Mouse (Mus musculus) heart, postnatal 0 days (tissue): ENCODE measurements around the gene Crip1. TPM values are rescaled to one million over a fixed set of nuclear protein-coding genes. Genes with fewer than 3 reads are reported as not detected.

Experiments
- ATAC-seq: fragments of 200-750 bp; cut with Nextera tagmentation; 2 replicates; pipeline ENCODE4 v1.8.0; 2017; ENCODE audit warnings: low read depth, moderate number of reproducible peaks, moderate library complexity; ENCODE audit not compliant: insufficient read depth
- DNase-seq: peaks from one replicate; pipeline ENCODE4 v3.0.0-alpha.2; 2016; ENCODE audit warnings: low spot score
- H3K27ac ChIP-seq: fragments of 300-500 bp; sonication (generic); 2 replicates; pipeline ENCODE4 v1.5.1; 2014; ENCODE audit warnings: low read depth, mild to moderate bottlenecking
- H3K27me3 ChIP-seq: fragments of 300-500 bp; sonication (generic); 2 replicates; pipeline ENCODE4 v1.6.1; 2014; ENCODE audit warnings: low read length, mixed read lengths; ENCODE audit not compliant: control insufficient read depth, insufficient read depth
- H3K36me3 ChIP-seq: fragments of 300-500 bp; sonication (generic); replicated peaks from 2 replicates; pipeline ENCODE4 v1.6.1; 2014; ENCODE audit warnings: low read length, mixed read lengths; ENCODE audit not compliant: control insufficient read depth, insufficient read depth
- H3K4me1 ChIP-seq: fragments of 300-500 bp; sonication (generic); 2 replicates; pipeline ENCODE4 v1.6.1; 2014; ENCODE audit warnings: antibody characterized with exemption; ENCODE audit not compliant: control insufficient read depth, insufficient read depth
- H3K4me2 ChIP-seq: fragments of 300-500 bp; sonication (generic); 2 replicates; pipeline ENCODE4 v1.6.1; 2014; ENCODE audit warnings: low read depth, mild to moderate bottlenecking, low read length, moderate library complexity
- H3K4me3 ChIP-seq: fragments of 300-500 bp; sonication (generic); 2 replicates; pipeline ENCODE4 v1.5.1; 2014; ENCODE audit warnings: low read depth, low read length
- H3K9ac ChIP-seq: fragments of 300-500 bp; sonication (generic); replicated peaks from 2 replicates; pipeline ENCODE4 v1.6.1; 2014; ENCODE audit warnings: low read depth, low read length, mixed read lengths
- H3K9me3 ChIP-seq: fragments of 300-500 bp; sonication (generic); replicated peaks from 2 replicates; pipeline ENCODE4 v1.6.1; 2016; ENCODE audit warnings: low read length; ENCODE audit not compliant: control insufficient read depth
- CTCF ChIP-seq: IDR thresholded peaks from 2 replicates; pipeline ENCODE4 v1.5.1; 2016; ENCODE audit warnings: antibody characterized with exemption, control low read depth, low read depth
- EP300 ChIP-seq: IDR thresholded peaks from 2 replicates; pipeline ENCODE4 v1.6.1; 2016; ENCODE audit warnings: antibody characterized with exemption, low read depth
- WGBS: fragments of 180-500 bp; shearing (Covaris S2); extraction: QIAGEN DNeasy Blood & Tissue Kit; methylation state at CpG from one replicate; pipeline ENCODE4 v1.1.7; 2014; 5-methylcytosine and 5-hydroxymethylcytosine counted together
- polyA plus RNA-seq: library from polyadenylated mRNA; unstranded; fragments of >200 nt; fragmentation: Nextera tagmentation; extraction: Ambion mirVana; gene quantifications from 2 replicates; pipeline ENCODE4 v1.2.1, GENCODE M21; 2015
- total RNA-seq: library from RNA; depleted of rRNA; stranded (reverse); fragments of >200 nt; gene quantifications from 2 replicates; pipeline ENCODE4 v1.2.3, GENCODE M21; 2014; ENCODE audit warnings: low replicate concordance

Crip1 gene
- total and polyA plus RNA-seq, 2 experiments from 2014 or later = 286 to 831 TPM

- TF ChIP-seq CTCF (no peak), EP300 (peak; percentile 95; the same call in 1 of the 2 replicates)
- DNase-seq (peak; percentile 93), ATAC-seq (peak; percentile 96)
- Histone ChIP-seq H3K4me2 (no peak overlapping the region), H3K9me3 (no peaks in the 10 kb centered on the region), H3K4me3 (no peak overlapping the region), H3K9ac (no peak overlapping the region), H3K36me3 (peaks cover 85% of the 10 kb centered on the region), H3K27me3 (no peaks in the 10 kb centered on the region), H3K4me1 (peaks cover 41% of the 10 kb centered on the region), H3K27ac (peak overlapping the region; percentile 90)
- 10% methylated on average over 2 of the region's 2 CpGs for WGBS
Observed at GRCm38 (mm10) chr12:113132567-113132966, 13.5 kb upstream of the Crip1 start.

DNA sequence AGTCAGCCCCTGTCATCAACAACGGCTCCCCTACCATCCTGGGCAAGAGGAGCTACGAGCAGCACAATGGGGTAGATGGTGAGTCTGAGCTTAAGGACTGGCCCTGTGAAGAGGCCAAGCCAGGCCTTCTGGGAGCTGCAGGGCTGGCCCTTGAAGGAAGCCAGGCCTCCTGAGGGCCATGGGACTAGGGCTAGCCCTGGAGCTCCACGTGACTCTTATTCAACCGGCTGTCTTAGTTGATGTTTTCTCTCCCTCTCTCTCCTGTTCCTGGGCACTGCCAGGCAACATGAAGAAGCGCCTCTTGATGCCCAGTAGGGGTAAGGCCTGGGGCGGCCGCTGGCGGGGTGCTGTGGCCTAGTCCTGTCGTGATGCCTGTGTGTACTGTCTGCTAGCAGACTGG is 12.9 kb upstream of the Crip1 start:
- Histone ChIP-seq H3K36me3 (peaks cover 78% of the 10 kb centered on the region), H3K9me3 (no peaks in the 10 kb centered on the region), H3K27ac (peak overlapping the region; percentile 90), H3K9ac (peak overlapping the region; percentile 34; the same call in 1 of the 2 replicates), H3K4me1 (peaks cover 44% of the 10 kb centered on the region), H3K27me3 (no peaks in the 10 kb centered on the region), H3K4me3 (no peak overlapping the region), H3K4me2 (no peak overlapping the region)
- WGBS = 56% methylated on average over 9 of the region's 9 CpGs
- ATAC-seq = 0 out of 2 replicates have a peak, but pooled peaks have one; percentile 0
- TF ChIP-seq CTCF (no peak), EP300 (no peak)
- peak; percentile 32 for DNase-seq

- no peak for TF ChIP-seq EP300
- TF ChIP-seq CTCF = no peak
- no peaks in the 10 kb centered on the region for H3K27me3 ChIP-seq
- H3K4me1 ChIP-seq = peaks cover 51% of the 10 kb centered on the region
- H3K4me2 ChIP-seq = no peak overlapping the region
- H3K36me3 ChIP-seq = peaks cover 72% of the 10 kb centered on the region
- DNase-seq (no peak), ATAC-seq (no peak)
- 55% methylated on average over 5 of the region's 5 CpGs for WGBS
- H3K9me3 ChIP-seq = no peaks in the 10 kb centered on the region
- H3K27ac ChIP-seq = peak overlapping the region; percentile 90
- no peak overlapping the region for H3K4me3 ChIP-seq
- H3K9ac ChIP-seq = peak overlapping the region; percentile 34; the same call in 1 of the 2 replicates
Observed at GRCm38 (mm10) chr12:113133861-113134403, 12.2 kb upstream of the Crip1 start.

DNA sequence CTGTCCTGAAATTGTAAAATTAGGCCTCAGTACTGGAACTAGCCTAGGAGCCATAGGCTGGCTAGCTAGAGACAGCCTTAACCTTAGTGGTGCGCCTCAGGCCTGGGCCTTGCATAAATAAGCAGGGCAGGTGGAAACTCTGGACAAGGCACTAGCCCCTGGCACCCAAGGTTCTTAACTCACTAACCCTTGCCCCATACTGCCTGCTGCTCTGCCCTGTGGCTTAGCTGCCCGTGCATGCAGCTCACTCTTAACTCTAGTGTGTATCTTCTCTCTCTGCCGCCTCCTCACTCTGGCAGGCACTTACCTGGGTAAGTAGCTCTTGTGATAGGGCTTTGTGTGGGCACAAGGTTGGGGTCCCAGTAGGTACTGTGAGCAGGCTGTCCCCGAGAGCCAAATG is 11.6 kb upstream of the Crip1 start:
- Histone ChIP-seq H3K9ac (0 out of 2 replicates have a peak overlapping the region, but pooled peaks have one; percentile 34), H3K27ac (0 out of 2 replicates have a peak overlapping the region, but pooled peaks have one; percentile 12), H3K4me1 (peaks cover 56% of the 10 kb centered on the region), H3K4me2 (no peak overlapping the region), H3K9me3 (no peaks in the 10 kb centered on the region), H3K27me3 (no peaks in the 10 kb centered on the region), H3K4me3 (no peak overlapping the region), H3K36me3 (peaks cover 66% of the 10 kb centered on the region)
- ATAC-seq = no peak
- no peak for DNase-seq
- 61% methylated on average over 4 of the region's 4 CpGs for WGBS
- TF ChIP-seq CTCF (no peak), EP300 (no peak)

GRCm38 (mm10) chr12:113135401-113135800 is 10.7 kb upstream of the Crip1 start:
- Histone ChIP-seq H3K4me3 (no peak overlapping the region), H3K4me2 (no peak overlapping the region), H3K27ac (no peak overlapping the region), H3K27me3 (no peaks in the 10 kb centered on the region), H3K36me3 (peaks cover 57% of the 10 kb centered on the region), H3K4me1 (peaks cover 60% of the 10 kb centered on the region), H3K9me3 (no peaks in the 10 kb centered on the region), H3K9ac (no peak overlapping the region)
- TF ChIP-seq EP300 (no peak), CTCF (no peak)
- DNase-seq = no peak
- ATAC-seq = no peak
- WGBS = 71% methylated on average over 7 of the region's 7 CpGs

DNA sequence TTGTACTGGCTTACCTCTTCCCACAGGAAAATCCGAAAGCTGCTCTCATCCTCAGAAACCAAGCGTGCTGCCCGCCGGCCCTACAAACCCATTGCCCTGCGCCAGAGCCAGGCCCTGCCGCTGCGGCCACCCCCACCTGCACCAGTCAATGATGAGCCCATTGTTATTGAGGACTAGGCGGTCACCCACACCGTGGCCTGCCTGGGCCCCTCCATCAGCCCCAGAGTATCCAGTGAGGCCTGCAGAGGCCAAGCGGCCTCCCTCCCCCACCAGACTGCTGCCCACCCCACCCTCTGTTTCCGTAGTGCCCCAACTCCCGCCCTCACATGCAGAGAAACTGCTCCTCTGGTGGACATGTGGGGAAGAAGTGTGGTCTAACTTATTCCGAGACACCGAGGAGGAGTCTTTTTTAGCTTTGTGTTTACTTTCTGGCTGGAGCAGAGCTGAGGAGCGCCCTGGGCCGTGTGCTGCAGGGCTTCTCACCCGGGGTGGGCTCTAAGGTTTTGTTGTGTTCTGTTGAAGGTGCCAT is 9.6 kb upstream of the Crip1 start:
- TF ChIP-seq CTCF (peak; percentile 52), EP300 (no peak)
- H3K4me2 ChIP-seq = no peak overlapping the region
- H3K27ac ChIP-seq = peak overlapping the region; percentile 98
- no peaks in the 10 kb centered on the region for H3K27me3 ChIP-seq
- H3K4me1 ChIP-seq = peaks cover 60% of the 10 kb centered on the region
- DNase-seq (peak; percentile 51), ATAC-seq (no peak)
- WGBS = 59% methylated on average over 17 of the region's 17 CpGs
- no peak overlapping the region for H3K4me3 ChIP-seq
- peaks cover 45% of the 10 kb centered on the region for H3K36me3 ChIP-seq
- no peaks in the 10 kb centered on the region for H3K9me3 ChIP-seq
- H3K9ac ChIP-seq = no peak overlapping the region; the same call in 1 of the 2 replicates
